Mouse (Mus musculus): ENCODE results near the gene Rbfox3.

DNA sequence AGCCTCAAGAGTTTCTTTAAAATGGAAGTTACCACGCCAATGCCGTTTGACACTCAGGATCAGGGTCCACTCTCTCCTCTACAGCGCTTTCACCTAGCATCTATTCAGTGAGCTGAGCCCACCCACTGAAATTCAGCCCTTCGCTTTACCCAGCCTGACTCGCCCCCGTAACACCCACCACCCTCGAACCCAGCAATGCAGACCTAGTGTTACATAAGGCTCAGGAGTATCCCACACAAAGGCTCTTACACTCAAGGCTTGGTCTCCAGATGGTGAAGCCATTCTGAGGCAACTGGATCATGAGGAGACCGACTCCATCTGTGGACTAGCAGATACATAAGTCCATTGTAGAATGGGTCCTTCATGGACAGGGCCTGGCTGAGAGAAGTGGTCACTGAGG is 152.2 kb downstream of the Rbfox3 start:
- TF ChIP-seq CTCF (IDR thresholded peaks at IDR 0.05; ENCODE audit: extremely low read depth, insufficient read length, insufficient replicate concordance, low read depth, low read length) (no peak), POLR2A (IDR thresholded peaks at IDR 0.05; ENCODE audit: low read depth, low read length) (no peak)

All from small intestine, adult 2 months (tissue).